Mouse (Mus musculus): ENCODE measurements around the gene Vmn1r61. TPM values are rescaled to one million over a fixed set of nuclear protein-coding genes. Genes with fewer than 3 reads are reported as not detected.

The Vmn1r61 gene
- not detected for total RNA-seq (2021)
- long read RNA-seq, experiment 1: 0 reads
- long read RNA-seq, experiment 2: 0 reads

GRCm38 (mm10) chr7:5613195-5613594 lies at the start of gene Vmn1r61:
TSS of gene Vmn1r61 (minus strand) at chr7:5613295.
- DNase-seq: no peak

Other genes starting within 250 kb of the Vmn1r61 start
- not detected for gene Vmn1r58, start 199.9 kb downstream of the Vmn1r61 start, total RNA-seq (2021)
- gene Vmn1r59, start 156.5 kb downstream of the Vmn1r61 start, total RNA-seq (2021): not detected
- not detected for gene Vmn2r28, start 119.3 kb downstream of the Vmn1r61 start, total RNA-seq (2021)
- gene Vmn1r60, start 66.0 kb downstream of the Vmn1r61 start, total RNA-seq (2021): not detected
- gene Vmn1r62, start 60.3 kb upstream of the Vmn1r61 start, total RNA-seq (2021): not detected
- gene Vmn1r63, start 192.2 kb upstream of the Vmn1r61 start, total RNA-seq (2021): not detected